Mouse (Mus musculus) stomach, embryonic 16.5 days (tissue): Measurements from ENCODE around the gene Eral1. TPM values are rescaled to one million over a fixed set of nuclear protein-coding genes. Genes with fewer than 3 reads are reported as not detected.

Source experiments
- ATAC-seq: fragments of 200-750 bp; cut with Nextera tagmentation; 2 replicates; pipeline ENCODE4 v1.8.0; 2017; ENCODE audit warnings: moderate number of reproducible peaks, moderate TSS enrichment; ENCODE audit not compliant: insufficient read depth, low FRiP score
- H3K27ac ChIP-seq: fragments of 300-500 bp; sonication (generic); 2 replicates; pipeline ENCODE4 v1.5.1; 2014; ENCODE audit warnings: low read length
- H3K27me3 ChIP-seq: fragments of 300-500 bp; sonication (generic); 2 replicates; pipeline ENCODE4 v1.6.1; 2014; ENCODE audit warnings: low read length, control low read depth, mixed read lengths; ENCODE audit not compliant: control insufficient read depth, insufficient read depth
- H3K36me3 ChIP-seq: fragments of 300-500 bp; sonication (generic); 2 replicates; pipeline ENCODE4 v1.6.1; 2014; ENCODE audit warnings: low read length; ENCODE audit not compliant: control insufficient read depth, insufficient read depth
- H3K4me1 ChIP-seq: fragments of 300-500 bp; sonication (generic); 2 replicates; pipeline ENCODE4 v1.6.1; 2014; ENCODE audit warnings: low read length, control low read depth, mixed read lengths; ENCODE audit not compliant: control insufficient read depth, insufficient read depth
- H3K4me2 ChIP-seq: fragments of 300-500 bp; sonication (generic); 2 replicates; pipeline ENCODE4 v1.6.1; 2014; ENCODE audit warnings: low read depth, low read length, mixed read lengths
- H3K4me3 ChIP-seq: fragments of 300-500 bp; sonication (generic); replicated peaks from 2 replicates; pipeline ENCODE4 v1.5.1; 2014; ENCODE audit warnings: mild to moderate bottlenecking, low read length
- H3K9ac ChIP-seq: fragments of 300-500 bp; sonication (generic); 2 replicates; pipeline ENCODE4 v1.6.1; 2014; ENCODE audit warnings: low read length
- H3K9me3 ChIP-seq: fragments of 300-500 bp; sonication (generic); replicated peaks from 2 replicates; pipeline ENCODE4 v1.6.1; 2016; ENCODE audit warnings: low read length, control low read depth; ENCODE audit not compliant: control insufficient read depth
- WGBS: fragments of 180-500 bp; shearing (Covaris S2); extraction: QIAGEN DNeasy Blood & Tissue Kit; methylation state at CpG from one replicate; pipeline ENCODE4 v1.1.7; 2014; 5-methylcytosine and 5-hydroxymethylcytosine counted together
- polyA plus RNA-seq: library from polyadenylated mRNA; unstranded; fragments of >200 nt; fragmentation: Nextera tagmentation; extraction: Ambion mirVana; gene quantifications from 2 replicates; pipeline ENCODE4 v1.2.1, GENCODE M21; 2015

Eral1 gene
- polyA plus RNA-seq, 1 experiment from 2014 or later: 28.3 TPM

DNA sequence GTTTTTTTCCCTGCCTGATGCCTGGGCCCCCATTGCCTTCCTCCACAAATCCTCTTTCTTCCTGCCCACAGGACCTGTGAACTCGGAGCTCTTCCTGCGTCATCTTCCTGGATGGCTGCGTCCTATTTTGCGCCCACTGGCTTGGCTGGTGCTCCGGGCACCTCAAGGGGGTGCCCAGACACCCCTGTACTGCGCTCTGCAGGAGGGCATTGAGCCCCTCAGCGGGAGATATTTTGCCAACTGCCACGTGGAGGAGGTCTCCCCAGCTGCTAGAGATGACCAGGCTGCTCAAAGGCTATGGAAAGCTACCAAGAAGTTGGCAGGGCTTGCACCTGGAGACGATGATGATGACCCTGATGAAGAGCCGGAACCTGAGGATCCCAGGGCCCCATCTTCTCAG is 43.4 kb downstream of the Eral1 start:
- Histone ChIP-seq H3K36me3 (no peaks in the 10 kb centered on the region), H3K4me1 (peaks cover 23% of the 10 kb centered on the region), H3K27me3 (no peaks in the 10 kb centered on the region), H3K4me2 (no peak overlapping the region), H3K4me3 (no peak overlapping the region), H3K27ac (no peak overlapping the region), H3K9ac (no peak overlapping the region), H3K9me3 (no peaks in the 10 kb centered on the region)
- 88% methylated on average over 10 of the region's 10 CpGs for WGBS
- ATAC-seq: no peak

DNA sequence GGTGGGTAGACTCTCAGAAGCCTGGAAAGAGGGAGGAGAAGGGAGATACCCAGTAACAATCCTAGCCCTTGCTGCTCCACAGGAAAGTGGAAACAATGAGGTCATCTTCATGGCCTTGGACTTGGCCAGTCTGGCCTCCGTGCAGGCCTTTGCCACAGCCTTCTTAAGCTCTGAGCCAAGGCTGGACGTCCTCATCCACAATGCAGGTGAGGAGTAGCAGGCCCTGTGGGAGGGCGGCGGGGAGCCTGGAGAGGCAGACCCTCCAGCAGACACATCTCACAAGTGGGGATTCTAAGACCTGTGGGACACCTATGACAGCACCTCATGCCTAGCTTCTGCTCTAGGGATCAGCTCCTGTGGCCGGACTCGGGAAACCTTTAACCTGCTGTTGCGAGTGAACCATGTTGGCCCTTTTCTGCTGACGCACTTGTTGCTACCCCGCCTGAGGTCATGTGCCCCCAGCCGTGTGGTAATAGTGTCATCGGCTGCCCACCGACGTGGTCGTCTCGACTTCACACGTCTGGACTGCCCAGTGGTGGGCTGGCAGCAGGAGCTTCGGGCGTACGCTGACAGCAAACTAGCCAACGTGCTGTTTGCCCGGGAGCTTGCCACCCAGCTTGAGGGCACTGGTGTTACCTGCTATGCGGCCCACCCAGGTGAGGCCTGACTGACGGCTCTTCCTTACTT is 46.1 kb downstream of the Eral1 start:
- no peak overlapping the region for H3K4me2 ChIP-seq
- no peaks in the 10 kb centered on the region for H3K9me3 ChIP-seq
- no peak overlapping the region for H3K27ac ChIP-seq
- no peaks in the 10 kb centered on the region for H3K36me3 ChIP-seq
- H3K27me3 ChIP-seq: no peaks in the 10 kb centered on the region
- no peak overlapping the region for H3K4me3 ChIP-seq
- H3K9ac ChIP-seq: no peak overlapping the region
- ATAC-seq: no peak
- peaks cover 25% of the 10 kb centered on the region for H3K4me1 ChIP-seq
- WGBS: 94% methylated on average over 23 of the region's 23 CpGs

DNA sequence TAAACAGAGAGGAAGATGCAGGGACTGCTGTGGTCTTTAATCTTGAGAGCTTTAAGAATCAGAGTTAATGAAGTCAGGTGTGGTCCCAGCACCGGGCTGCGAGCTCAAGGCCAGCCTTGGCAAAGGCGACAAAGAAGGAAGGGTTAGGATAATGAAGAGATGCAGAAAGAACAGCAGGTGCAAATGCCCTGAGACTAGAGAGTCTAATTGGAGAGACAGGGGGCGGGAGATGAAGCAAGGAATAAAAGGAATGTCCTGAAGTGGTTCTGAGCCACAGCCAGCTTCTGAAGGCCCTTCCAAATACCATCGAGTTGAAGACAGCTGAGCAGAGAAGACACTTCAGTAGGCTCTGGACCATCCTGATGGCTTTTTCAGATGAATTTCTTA is 47.4 kb downstream of the Eral1 start:
- H3K9me3 ChIP-seq: no peaks in the 10 kb centered on the region
- H3K27me3 ChIP-seq: no peaks in the 10 kb centered on the region
- peaks cover 15% of the 10 kb centered on the region for H3K4me1 ChIP-seq
- no peak for ATAC-seq
- H3K4me2 ChIP-seq: peak overlapping the region; percentile 85
- H3K9ac ChIP-seq: peak overlapping the region; percentile 87
- 9% methylated on average over 5 of the region's 5 CpGs for WGBS
- H3K4me3 ChIP-seq: peak overlapping the region; percentile 73
- H3K36me3 ChIP-seq: no peaks in the 10 kb centered on the region
- no peak overlapping the region; the same call in 1 of the 2 replicates for H3K27ac ChIP-seq

DNA sequence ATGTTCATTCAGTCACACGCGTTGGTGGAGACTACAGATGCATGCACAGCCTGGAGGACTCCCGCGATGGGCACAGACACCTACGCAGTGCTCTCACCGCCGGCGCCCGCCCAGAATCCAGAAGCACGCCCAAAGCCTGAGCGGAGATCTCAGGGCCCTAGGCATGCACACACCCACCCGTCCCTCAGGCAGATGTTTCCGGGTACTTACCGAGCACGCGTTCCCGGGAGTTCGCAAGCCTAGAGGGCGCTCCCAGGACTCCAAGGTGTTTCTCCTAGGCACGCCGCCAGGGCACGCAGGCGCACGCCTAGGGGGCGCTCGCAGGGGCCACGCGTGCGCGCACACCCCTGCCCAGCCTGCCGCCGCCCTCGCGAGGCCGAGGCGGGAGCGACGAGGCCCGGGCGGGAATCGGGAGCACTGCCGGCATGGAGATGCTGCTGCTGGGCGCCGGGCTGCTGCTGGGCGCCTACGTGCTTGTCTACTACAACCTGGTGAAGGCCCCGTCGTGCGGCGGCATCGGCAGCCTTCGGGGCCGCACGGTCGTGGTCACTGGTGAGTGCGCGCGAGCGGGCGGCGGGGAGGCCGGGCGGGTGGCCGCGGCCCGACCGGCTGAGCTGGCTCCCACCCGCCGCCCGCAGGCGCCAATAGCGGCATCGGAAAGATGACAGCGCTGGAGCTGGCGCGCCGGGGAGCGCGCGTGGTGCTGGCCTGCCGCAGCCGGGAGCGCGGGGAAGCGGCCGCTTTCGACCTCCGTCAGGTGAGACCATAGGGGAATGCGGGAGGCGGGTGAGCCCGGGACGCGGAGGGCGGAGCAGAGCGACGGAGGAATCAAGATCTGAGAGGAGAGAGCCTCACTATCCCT is 48.0 kb downstream of the Eral1 start, which contains the start of gene Dhrs13:
Gene Dhrs13, plus strand, starts transcription at position 334 of the 862 bp plus-strand sequence.
- under 1% methylated on average over 92 of the region's 96 CpGs for WGBS
- peak within 1 kb of the TSS; percentile 86 for H3K27ac ChIP-seq
- peaks cover 12% of the 10 kb centered on the region for H3K4me1 ChIP-seq
- no peaks in the 10 kb centered on the region for H3K9me3 ChIP-seq
- no peaks in the 10 kb centered on the region for H3K27me3 ChIP-seq
- H3K4me2 ChIP-seq: peak within 1 kb of the TSS; percentile 85
- H3K36me3 ChIP-seq: 0 out of 2 replicates have a peak, but pooled peaks cover 4% of the 10 kb centered on the region
- peak; percentile 93 for ATAC-seq
- H3K4me3 ChIP-seq: peak within 1 kb of the TSS; percentile 73
- H3K9ac ChIP-seq: peak within 1 kb of the TSS; percentile 87

DNA sequence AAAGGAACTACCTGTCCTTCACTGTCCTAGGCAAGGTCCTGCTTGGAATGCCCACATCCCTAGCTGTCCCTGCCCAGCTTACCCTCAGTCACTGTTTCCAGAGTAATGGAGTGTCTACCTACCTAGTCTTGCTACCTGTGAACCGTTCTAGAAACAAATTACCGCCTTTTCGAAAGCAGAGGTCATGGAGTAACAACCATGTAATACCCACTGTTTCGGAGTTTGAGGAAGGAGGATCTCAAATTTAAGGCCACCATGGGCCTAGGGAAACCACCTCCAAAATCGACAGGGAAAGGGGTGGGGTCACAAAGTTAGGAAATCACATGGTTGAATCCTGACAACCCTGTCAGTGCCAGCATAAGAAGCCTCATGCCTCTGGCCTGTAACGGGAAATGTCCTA is 48.8 kb downstream of the Eral1 start:
- Histone ChIP-seq H3K9ac (peak overlapping the region; percentile 51), H3K36me3 (0 out of 2 replicates have a peak, but pooled peaks cover 7% of the 10 kb centered on the region), H3K9me3 (no peaks in the 10 kb centered on the region), H3K4me2 (peak overlapping the region; percentile 85), H3K27me3 (no peaks in the 10 kb centered on the region), H3K4me3 (peak overlapping the region; percentile 73), H3K27ac (peak overlapping the region; percentile 86; the same call in 1 of the 2 replicates), H3K4me1 (peaks cover 12% of the 10 kb centered on the region)
- ATAC-seq: no peak
- 39% methylated on average over 6 of the region's 6 CpGs for WGBS

DNA sequence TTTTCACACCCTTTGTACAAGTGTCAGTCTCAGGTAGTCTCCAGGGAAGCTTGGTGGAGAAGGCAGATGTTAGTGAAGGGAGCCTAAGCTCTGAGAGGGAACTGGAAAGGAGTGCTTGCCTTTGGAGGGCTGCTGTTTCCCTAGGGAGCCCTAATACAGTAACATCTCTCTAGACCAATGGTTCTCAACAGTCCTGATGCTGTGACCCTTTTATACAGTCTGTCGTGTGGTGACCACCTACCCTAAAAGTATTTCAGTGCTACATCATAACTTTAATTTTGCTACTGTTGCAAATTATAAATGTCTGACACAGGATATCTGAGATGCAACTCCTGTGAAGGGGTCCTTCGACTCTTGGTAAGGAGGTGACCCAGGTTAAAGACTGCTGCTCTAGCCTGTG is 49.6 kb downstream of the Eral1 start:
- Histone ChIP-seq H3K36me3 (0 out of 2 replicates have a peak, but pooled peaks cover 11% of the 10 kb centered on the region), H3K27me3 (no peaks in the 10 kb centered on the region), H3K4me1 (peaks cover 12% of the 10 kb centered on the region), H3K27ac (no peak overlapping the region; the same call in 1 of the 2 replicates), H3K9ac (no peak overlapping the region), H3K9me3 (no peaks in the 10 kb centered on the region), H3K4me3 (no peak overlapping the region), H3K4me2 (no peak overlapping the region)
- 67% methylated on average over 2 of the region's 2 CpGs for WGBS
- ATAC-seq: no peak

DNA sequence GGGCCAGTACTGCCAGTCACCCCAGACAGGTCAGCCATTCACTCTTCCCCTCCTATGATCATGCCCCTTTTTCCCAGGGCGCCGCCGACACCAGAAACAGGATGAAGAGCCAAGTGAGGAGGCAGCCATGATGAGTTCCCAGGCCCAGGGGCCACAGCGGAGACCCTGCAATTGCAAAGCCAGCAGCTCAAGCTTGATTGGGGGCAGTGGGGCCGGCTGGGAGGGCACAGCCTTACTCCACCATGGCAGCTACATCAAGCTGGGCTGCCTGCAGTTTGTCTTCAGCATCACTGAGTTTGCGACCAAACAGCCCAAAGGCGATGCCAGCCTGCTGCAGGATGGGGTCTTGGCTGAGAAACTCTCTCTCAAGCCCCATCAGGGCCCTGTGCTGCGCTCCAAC is 50.9 kb downstream of the Eral1 start:
- Histone ChIP-seq H3K4me2 (no peak overlapping the region), H3K27me3 (no peaks in the 10 kb centered on the region), H3K4me3 (no peak overlapping the region), H3K27ac (no peak overlapping the region), H3K36me3 (peaks cover 22% of the 10 kb centered on the region), H3K4me1 (peaks cover 12% of the 10 kb centered on the region), H3K9ac (no peak overlapping the region), H3K9me3 (no peaks in the 10 kb centered on the region)
- WGBS: 90% methylated on average over 8 of the region's 8 CpGs
- ATAC-seq: no peak

DNA sequence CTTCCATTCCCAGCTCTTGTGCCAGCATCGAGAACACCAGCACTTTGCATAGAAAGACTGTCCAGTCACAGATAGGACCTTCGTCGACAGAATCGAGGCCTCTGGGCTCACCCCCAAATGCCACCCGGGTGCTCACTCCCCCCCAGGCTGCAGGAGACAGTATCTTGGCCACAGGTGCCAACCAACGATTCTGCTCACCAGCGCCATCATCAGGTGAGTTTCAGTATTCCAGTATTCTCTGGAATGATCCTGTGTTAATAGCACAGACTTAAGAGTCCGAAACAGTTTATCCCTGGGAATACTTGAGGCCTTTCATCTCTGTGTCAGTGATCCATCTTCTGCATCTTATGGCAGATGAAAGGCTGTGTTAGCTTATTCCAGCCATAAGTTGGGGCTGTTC is 56.6 kb downstream of the Eral1 start:
- no peak overlapping the region for H3K4me2 ChIP-seq
- no peak for ATAC-seq
- H3K4me1 ChIP-seq: no peaks in the 10 kb centered on the region
- no peaks in the 10 kb centered on the region for H3K9me3 ChIP-seq
- H3K27me3 ChIP-seq: no peaks in the 10 kb centered on the region
- peaks cover 42% of the 10 kb centered on the region for H3K36me3 ChIP-seq
- H3K4me3 ChIP-seq: no peak overlapping the region
- no peak overlapping the region for H3K27ac ChIP-seq
- H3K9ac ChIP-seq: no peak overlapping the region
- WGBS: 82% methylated on average over 8 of the region's 8 CpGs
